Mouse (Mus musculus): ENCODE measurements around the gene Lrrc29. TPM values are rescaled to one million over a fixed set of nuclear protein-coding genes. Genes with fewer than 3 reads are reported as not detected.

The Lrrc29 gene
- total RNA-seq, 1 experiment from 2014 or later: 4.7 TPM

DNA sequence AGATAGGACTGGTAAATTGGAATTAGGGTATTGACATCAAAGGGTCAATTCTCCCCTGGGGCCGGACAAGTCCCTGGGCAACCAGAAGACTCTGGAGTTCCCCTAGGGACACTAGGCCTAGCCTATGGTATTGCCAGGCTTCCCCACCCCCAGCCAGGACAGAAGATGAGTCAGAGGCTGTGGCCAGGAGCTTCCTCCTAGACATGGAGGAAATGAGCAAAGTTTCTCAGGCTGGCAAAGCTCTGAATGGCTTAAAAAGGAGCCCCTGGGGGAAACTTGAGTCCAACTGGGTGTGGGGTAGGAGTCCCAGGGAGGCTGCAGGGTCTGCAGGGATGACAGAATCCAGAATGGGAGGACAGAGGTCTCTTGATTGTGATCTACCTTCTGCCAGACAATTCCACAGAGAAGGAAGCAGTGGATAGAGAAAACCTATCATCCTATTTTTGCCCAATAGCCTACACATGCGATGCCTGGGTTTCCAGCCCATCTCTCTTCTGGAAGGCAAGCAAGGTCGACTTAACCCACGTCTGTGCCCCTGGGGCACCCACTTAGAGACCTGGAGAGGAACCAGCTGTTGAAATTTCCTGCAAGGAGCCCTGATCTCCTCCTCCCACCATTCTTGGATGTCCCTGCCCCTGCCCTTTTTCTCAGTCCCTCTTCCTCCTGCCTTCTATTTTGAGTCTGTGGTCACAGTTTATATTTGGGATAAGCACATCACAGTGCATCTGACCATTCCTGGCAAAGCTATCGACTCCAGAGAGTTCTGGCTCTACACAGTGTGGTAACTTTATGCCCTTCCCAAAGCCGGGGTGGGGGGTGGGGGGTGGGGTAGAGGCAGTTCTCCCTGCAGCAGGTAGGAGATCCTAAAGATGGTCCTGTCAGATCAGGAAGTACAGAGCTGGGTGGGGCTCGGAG, 19.2 kb upstream of the Lrrc29 start:
- peak; percentile 69 for DNase-seq

DNA sequence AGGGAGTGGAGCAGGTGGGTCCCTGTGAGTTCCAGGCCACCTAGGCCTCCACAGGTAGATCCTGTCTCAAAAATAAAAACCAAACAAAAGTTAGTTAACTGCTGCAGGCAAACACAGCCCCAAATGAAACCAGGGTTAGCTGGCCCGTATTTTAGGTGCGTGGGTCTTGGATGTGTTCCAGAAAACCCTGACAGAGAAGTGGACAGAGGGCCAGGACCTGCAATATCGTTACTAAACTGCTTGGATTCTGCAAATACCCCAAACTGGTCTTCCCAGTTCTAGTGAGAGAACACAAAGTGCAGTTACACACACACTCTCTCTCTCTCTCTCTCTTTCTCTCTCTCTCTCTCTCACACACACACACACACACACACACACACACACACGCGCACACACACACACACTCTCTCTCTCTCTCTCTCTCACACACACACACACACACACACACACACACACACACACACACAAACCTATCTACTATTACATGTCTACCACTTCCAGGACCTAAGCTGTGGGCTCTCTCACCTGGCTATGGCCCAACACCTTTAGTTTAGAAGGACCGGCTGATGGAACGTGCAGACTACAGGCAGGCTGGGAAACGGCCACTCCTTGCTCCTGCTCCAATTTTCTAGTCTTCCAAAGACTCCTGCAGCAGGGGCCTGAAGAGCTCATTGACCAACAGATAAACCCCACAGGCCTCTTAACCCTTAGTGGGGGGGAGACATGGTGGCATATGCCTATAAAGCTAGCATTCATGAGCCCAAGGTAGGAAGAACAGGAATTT, 17.9 kb upstream of the Lrrc29 start:
- no peak for DNase-seq

DNA sequence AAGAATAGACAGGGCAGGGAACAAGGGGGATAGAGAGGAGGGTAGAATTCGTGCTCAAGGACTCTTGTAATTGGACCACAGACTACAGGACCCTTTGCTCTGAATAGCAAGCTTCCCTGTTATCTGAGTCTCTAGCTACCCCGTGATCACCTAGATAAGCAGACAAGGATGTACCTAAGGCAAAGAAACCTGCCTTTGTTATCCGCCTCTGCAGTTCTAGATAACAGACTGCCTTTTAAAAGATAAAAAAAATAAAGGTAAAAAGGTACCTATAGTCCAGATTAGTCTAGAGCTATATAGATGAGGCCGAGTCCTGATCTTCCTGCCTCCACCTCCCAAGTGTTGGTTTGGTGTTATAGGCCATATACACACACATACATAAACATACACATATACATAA, 16.7 kb upstream of the Lrrc29 start:
- DNase-seq: no peak

DNA sequence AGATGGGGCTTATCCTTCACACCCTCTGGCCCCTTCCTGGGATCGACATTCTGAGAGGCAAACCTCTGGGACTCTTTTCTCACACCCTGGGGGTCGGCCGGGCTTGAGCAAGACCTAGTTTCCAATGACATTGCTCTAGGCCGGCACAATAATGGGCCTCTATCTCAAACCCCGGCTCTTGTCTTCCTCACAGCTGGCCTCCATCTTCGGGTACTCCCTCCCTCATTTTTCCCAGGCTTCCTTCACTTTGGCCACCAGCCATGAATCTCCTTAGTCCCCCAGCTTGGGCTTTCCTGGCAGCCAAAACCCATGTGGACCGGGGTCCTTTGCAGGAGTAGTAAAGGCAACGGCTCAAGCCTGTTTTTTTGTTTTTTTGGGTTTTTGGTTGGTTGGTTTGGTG, 15.3 kb upstream of the Lrrc29 start:
- DNase-seq: no peak

DNA sequence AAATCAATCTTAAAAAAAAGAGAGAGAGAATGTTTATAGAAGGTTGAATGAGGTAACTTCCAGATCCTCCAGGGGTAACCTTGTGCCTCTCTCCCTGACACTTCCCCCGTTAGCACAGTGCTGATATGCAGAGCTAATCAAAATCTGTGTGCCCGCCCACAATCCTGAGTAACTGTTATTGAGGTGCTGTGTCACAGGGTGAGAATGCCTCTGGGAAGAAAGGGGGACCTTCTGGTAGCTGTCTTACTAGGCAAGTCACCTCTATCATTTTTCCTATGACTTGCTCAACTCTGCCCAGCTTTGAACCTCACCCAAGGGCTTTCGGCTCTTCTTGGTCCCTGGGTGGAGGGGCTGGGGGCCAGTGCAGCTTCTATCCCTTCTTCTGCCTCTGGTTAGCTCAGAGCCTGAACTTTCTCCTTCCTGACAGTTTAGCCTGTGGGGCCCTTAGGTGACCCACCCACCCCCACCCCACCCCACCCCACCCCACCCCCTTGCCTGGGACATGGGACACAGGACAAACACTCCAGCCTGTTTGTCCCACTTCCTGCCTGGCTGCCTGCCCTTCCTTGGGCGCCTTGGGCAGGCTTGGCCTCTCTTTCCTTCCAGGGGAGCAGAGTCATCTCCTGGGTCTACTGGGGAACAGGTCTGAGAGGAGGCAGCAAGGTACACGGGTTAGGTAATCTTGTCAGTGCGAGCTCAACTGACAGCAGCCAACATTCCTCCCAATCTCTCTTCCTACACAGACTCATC, 14.0 kb upstream of the Lrrc29 start:
- DNase-seq: peak; percentile 56

DNA sequence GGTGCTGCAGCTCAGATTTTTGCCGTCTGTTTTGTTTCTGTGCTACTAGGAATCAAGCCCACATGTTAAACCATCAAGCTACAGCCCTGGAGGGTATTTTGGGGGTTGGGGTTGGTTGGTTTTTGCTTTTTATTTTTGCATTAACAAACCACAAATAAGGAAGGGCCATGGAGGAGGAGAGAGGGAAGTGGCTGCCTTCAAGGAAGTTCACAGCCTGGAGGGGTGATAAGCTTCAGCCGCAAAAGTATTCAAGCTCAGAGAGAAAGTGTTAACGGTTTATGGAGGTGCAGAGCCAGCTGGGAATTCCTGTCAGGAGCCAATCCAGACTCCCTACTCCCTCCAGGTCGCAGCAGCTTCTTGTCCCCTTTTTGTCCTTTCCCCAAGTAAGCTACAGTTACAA, 12.9 kb upstream of the Lrrc29 start:
- no peak for DNase-seq

DNA sequence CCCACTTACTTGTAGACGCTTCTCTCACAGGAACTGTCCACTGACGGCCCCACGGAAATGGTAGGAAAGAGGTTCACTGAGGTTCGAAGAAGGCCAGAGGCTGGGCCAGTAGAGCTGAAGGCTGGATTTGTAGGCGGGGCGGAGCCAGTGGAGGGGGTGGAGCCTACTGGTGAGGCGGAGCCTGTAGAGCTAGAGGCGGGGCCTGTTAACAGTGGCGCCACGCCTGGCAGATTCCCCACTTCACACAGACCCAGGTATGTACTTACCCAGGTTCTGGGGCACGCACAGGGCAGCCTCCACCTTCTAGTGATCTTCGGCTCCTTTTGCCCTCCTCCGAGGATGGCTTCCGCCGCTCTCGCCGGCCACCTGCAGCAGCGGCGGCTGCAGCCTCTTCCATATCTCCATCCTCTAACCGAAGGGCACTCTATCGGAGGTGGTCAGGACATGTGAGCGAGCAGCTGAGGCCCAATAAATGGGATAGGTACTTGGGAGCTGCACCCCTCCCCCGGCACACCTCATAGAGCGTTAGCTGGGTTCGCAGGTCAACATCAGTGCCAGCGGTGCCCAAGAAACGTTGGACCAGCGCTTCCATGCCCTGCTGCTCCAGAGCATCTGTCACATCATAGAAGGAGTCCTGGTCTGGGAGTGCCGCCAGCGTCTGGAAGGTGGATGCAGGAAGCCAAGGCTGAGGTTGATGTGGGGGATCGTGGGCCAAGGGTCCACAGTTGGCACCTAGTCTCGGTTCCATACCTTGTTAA, 10.5 kb upstream of the Lrrc29 start:
- DNase-seq: no peak

DNA sequence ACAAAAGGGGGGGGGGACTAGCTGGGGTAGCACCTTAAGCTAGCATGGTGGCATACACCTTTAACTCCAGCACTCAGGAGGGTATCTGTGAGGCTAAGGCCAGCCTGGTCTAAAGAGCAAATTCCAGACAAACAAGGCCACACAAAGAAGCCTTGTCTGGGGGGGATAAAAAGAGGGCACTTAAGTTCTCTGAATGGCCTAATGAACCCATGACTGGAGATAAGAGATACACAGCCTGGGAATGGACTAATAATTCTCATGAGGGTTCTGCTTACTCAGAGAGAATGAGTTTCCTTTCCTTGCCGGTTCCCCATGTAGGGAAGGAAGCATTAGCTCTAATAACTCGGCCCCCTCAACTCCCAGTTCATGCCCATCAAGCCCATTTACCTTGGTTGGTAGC, 6.4 kb upstream of the Lrrc29 start:
- no peak for DNase-seq

DNA sequence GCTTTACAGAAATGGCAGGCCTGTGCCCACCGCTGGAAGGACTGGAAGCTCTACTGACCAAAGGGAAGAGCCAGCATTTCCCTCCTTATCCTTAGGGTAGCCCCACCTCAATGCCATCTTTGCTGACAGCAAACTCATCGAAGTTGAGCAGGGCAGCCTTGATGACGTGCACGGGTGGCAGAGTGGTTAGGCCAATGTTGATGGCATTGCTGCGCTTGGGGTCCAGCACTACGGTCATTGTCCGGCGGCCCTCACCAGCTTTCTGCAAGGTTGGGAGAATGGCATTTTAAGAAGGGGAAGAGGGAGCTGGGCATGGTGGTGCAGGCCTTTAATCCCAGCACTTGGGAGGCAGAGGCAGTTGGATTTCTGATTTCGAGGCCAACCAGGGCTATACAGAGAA, 5.9 kb upstream of the Lrrc29 start:
- no peak for DNase-seq

DNA sequence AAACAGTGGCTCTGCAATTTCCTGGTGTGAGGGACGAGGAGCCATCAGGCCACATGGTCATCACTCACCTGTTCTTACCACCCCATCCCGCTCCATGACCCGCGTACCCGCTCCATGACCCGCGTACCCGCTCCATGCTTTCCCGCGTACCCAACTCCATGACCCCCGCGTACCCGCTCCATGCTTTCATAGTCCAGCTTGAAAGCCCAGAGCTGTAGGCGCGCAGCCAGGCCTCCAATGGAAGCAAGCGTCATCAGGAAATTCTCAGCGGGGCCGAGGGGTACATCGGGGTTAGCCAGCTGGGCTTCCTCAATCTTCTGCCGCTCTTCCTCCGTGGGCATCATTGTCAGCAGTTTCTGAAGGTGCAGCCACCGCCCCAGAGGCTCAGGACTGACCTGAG, 5.4 kb upstream of the Lrrc29 start:
- no peak for DNase-seq

DNA sequence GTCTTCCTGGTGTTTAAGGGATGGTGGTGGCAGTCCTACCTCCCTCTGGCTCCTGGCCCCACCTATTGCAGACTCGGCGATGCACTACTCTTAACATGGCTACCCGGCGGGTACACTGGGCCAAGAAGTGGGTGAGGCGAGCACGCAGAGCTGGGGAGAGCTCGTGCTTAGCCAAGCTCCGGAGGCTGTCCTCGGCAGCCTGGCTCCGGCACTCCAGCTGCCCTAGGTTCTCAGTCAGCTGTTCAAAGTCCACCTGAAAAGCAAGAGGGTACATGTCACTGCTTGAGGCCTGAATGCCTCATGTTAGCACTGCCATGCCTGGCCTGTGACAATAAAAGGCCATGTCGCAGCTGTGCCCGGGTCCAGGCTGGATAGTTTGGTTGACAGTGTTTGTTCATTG, 4.2 kb upstream of the Lrrc29 start:
- no peak for DNase-seq

DNA sequence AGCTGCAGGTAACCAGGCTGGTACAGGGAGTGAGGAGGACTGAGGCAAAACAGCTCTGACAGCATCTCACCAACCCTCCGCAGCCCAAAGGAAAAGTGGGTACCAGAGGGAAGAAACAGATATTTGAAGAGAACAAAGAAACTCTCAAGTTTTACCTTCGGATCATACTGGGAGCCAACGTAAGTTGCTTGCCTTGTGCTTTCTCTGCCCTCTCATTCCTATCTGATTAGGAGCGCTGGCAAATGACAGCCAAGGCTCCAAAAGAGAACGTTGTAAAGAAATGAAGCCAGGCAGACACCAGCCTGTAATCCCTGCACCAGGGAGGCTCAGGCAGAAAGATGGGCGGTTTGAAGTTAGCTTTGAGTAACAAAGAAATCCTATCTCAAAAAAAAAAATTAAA, 890 bp upstream of the Lrrc29 start:
- no peak for DNase-seq

DNA sequence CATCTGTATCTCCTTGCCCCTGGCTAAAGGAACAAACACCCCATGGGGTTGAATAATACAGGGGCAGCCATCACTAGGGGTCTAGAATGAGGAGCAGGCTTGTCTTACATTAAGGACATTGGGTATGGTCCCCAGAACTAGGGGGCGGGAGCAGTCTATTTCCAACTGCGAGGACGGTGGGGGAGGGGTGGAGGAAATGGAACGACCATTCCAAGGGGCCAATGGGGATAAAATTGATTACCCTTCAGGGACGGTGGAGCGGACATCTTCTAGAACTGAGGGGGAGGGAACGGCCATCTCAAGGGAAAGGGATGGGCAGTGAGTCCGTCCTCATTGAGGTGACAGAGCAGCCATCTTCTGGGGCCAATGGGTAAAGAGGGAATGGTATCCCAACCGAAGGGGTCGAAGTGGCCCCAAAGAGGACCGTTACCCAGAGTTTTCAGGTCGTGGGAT, 411 bp downstream of the Lrrc29 start:
- no peak for DNase-seq

DNA sequence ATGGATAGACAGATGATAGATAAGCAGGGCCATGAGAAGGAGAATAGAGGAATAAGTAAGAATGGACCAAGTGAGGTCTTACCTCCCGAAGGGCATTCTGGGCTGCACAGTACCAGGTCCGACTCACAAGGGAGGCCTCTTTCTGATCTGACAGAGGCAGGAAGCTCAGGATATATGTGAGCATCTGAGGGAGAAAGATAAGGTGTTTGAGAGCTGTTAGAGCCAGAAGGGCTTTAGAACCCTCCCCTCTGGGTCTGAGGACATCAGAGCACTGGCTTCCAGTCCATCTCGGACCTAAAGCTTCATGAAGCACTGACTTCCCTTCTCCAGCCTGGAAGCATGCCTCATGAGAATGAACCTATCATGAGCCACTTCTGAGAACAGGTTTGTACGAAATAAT, 2.9 kb downstream of the Lrrc29 start:
- DNase-seq: no peak

DNA sequence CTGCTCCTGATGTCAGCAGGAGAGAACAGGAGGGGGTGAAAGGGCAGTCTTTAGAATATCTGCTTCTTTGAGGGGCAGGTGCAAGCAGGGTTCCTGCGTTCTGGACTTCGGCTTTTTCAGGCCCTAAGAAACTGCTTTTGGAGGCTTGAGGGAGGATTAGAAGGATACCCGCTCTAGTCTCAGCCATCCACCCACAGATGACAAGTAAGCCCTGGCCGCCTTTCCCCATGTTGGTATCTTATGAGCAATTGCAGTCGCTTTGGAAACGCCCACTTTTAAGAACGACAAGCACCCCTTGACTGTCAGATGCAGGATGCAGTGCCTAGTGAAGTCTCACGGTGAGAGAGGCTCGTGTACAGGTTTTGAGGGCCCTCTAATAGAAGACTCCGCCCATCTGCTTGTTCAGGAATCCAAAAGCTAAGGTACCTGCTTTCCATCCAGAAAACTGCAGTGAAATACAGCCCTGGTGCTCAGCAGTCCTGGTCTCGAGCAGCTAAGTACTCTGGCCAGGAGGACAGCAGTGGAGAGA, 7.4 kb downstream of the Lrrc29 start:
- DNase-seq: no peak

DNA sequence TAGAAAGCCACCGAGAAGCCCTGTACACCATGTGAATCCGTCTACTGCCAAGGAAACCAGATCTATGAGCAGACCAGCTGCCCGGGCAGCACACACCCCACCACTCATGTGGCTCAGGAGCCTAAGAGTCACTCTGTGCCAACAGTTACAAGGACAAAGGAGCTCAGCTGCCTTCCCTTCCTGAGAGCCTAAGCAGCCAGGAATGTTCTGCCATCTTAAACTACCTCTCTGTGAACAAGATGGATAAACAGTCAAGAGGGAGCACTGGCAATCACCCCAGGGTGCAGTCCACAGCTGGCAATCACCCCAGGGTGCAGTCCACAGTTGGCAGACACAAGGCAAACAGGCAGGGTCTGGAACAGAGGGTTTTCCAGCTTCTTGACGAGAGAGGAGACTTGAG, 8.1 kb downstream of the Lrrc29 start:
- no peak for DNase-seq

DNA sequence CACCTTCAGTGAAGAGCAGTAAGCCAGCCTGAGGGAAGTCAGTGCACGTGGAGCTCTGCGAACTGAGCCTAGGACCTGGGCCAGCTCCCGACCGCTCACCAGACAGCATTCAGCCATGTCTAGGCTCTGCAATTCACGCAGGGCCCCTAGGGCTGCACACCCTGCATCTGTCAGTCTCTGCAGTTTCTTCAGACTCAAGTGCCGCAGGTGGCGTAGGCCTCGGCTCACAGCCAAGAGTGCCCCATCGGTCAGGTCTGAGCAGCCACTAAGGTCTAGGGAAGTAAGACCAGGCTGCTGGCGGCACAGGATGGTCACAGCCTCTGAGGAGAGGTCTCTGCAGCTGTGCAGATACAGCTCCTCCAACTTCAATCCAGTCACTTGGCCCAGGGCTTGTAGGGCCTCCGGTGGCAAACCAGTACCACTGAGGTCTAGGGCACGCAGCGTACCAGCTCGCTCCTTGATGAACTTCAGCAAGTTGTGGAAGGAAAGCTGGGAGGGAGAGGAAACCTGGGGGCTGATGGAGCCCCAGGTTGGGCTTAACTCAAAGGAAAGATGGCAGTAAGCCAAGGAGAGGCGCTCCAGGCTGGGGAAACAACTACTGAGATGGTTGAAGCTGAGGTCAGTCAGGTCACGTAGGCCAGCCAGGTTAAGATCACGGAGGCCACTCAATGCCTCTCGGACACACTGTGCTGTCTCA, 10.9 kb downstream of the Lrrc29 start:
- no peak for DNase-seq

DNA sequence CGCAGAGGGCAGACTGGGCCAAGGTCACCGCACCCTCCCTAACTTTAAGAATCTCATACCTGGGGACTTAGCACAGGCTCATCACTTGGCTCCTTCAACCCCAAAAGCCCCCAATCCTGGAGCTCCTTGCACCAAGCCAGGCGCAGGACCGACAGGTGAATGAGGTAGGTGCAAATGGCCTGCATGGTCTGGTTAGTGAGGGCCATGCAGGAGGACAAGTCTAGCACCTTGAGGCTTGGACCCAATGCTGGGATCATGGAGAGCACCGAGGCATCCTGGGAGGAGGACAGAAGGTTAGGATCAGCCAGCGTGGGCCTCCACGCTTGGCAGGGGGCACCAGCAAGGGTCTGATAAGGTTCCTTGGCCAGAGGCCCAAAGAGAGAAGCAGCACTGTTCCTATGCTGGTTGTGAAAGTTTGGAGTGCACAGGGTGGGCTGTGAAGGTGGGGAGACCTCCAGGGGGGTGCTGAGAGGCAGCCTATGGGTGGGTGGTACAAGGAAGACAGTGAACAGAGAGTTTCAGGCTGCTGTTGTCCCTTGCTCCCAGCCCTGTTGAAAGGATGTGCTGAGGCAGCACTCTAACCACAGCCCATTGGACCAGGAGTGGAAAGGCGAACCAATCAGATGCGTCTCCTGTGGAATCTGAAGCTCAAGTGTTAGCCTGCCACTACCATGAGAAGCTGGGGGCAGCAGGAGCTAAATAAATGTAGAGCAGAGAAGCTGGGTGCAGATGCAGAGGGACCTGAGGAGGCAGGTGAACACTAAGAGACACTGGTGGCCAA, 12.3 kb downstream of the Lrrc29 start:
- no peak for DNase-seq

DNA sequence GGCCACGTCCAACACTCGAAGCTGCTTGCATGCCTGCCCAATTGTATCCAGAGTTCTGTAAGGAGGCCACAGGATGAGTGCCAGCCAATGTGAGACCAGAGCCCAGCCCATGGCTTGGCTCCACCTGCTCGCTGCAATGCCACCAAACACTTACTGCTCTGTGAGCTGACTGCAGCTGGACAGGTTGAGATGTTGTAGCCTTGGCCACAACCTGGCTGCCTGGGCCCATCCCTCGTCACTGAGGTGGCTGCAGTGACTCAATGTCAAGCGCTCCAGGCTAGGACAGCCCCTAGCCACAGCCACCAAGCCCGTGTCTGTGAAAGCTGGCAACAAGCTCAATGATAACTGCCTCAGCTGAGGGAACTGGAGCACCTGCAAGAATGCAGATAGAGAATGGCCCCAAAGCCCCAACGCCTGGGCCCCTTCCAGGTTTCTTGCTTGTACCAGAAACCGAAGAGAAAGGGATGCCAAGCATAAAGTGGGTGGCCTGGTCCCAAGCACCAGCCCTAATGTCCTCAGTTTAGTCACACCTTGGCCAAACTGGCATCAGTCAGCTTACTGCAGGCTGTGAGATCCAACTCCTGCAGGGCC, 13.1 kb downstream of the Lrrc29 start:
- no peak for DNase-seq

DNA sequence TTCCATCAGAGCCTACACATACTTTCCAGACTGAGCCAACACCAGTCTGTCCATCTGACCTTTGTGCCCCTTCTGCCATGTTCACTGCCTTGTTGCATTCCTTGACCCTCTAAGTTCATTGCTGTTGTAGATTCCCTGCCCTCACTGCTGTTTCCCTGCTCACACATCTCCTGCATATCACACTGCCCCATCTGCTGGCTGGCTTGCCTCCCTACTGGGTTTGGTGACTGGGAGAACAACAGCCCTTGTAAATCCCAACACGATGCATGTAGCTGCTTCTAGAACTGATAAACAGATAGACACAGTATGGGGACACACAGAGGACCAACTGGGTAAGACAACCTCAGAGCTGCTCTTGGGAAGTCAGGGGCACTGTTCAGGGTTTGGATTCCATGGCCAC, 14.4 kb downstream of the Lrrc29 start:
- DNase-seq: no peak
